ENCODE assay signal across 23 mouse cellular contexts in the genomic region with DNA sequence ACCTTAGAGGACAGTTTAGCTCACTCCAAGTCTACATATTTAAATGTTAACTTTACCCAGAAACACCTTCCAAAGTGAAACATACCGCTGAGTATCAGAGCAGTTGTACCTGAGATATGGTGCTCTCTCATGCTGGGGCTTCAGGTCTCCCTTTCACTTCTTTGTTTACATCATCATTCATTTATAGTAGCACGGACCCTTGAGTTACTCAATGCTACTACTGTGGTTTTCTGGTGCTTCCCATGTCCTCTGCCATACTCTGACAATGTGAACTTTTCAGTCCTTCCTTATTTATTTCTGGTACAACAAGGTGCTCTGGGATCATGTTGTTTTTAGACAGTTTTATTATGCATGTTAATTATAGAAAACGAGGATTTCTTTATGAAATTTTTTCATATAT. TPM values are rescaled to one million over a fixed set of nuclear protein-coding genes. Genes with fewer than 3 reads are reported as not detected.
"Had no signal": no experiment of that assay in that cellular context is flagged by ENCODE, and none has a peak within 500 bp of the region (broad histone marks: within the 10 kb centered on the region; RNA-seq: fewer than 3 reads in every experiment).

No protein-coding gene starts in this region.

- H3K4me3 ChIP-seq: heart, adult 2 months; hindbrain, embryonic 10.5 days; hindbrain, embryonic 12.5 days; intestine, embryonic 15.5 days; layer of hippocampus, adult 2 months; left cerebral cortex, adult 2 months; limb, embryonic 10.5 days; limb, embryonic 12.5 days; liver, embryonic 13.5 days had no signal

- H3K27ac ChIP-seq: heart, adult 2 months; hindbrain, embryonic 10.5 days; hindbrain, embryonic 12.5 days; hindbrain, embryonic 14.5 days; intestine, embryonic 15.5 days; layer of hippocampus, adult 2 months; left cerebral cortex, adult 2 months; limb, embryonic 10.5 days; limb, embryonic 12.5 days; liver, embryonic 13.5 days had no signal

- H3K4me1 ChIP-seq: hindbrain, embryonic 12.5 days; intestine, embryonic 15.5 days; limb, embryonic 10.5 days; liver, embryonic 13.5 days had no signal

- ATAC-seq: hindbrain, embryonic 16.5 days; inflammation-experienced regulatory T-cells, adult 6 months; intestine, embryonic 15.5 days; intestine, postnatal 0 days had no signal

- H3K27me3 ChIP-seq: hindbrain, embryonic 12.5 days; intestine, embryonic 15.5 days; limb, embryonic 12.5 days; liver, embryonic 13.5 days had no signal

- DNase-seq: gastrocnemius, postnatal 14 days; gastrocnemius, postnatal 36 days; heart, adult 2 months; heart, postnatal 10 days; heart, postnatal 4 days; kidney, adult 18-20 months; kidney, postnatal 10 days; kidney, postnatal 25 days; kidney, postnatal 4 days; liver; liver, embryonic 13.5 days had no signal

RNA-seq across cellular contexts. Expression of a gene that starts 25.2 kb away (rescaled TPM):
- total RNA-seq: gastrocnemius, adult 8-10 months had no signal
